Mouse (Mus musculus): ENCODE results near the gene Zfhx3.

The Zfhx3 gene

GRCm38 (mm10) chr8:108440476-108440875 is 498.0 kb downstream of the Zfhx3 start:
- no peak for DNase-seq (ENCODE audit: low read depth, low spot score)

DNA sequence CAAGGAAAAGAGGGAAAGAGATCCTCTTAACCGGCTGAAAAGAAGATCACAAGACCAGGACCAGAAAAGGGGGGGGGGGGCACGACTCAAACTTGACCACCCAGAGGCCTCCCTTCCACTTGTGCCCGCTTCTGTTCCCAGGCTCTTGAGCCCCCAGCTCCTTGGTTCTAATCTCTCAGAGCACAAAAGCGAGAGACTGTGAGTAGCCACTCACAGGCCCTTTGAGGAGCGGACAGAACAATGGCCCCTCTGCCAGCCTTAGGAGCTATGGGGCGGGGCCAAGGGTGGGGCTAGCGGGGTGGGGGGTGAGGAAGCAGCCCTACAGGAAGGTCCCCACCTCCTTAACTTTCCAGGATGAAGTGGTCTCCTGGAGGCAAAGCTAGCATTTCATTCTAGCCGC is 508.4 kb downstream of the Zfhx3 start:
- no peak for DNase-seq (ENCODE audit: low read depth, low spot score)

GRCm38 (mm10) chr8:108454561-108455311 is 512.3 kb downstream of the Zfhx3 start:
- no peak for DNase-seq (ENCODE audit: low read depth, low spot score)

DNA sequence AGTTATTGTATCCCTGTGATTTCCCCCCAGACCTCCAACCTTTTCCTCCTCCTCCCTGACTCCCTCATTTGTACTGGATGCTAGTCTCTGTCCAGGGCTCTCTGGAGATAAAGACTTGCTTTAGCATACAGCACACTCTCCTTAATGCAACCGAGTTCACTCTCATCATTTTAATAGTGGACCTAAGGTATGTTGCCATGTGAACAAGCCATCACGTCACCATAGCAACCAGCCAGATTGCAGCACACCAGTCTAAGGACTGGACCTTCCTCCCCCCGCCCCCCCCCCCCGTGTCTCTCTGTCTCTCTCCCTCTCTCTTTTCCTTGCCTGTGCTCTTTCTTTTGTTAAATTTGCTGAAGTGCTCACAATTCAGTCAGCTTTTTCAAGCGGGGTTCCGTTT is 524.2 kb downstream of the Zfhx3 start:
- no peak for DNase-seq (ENCODE audit: low read depth, low spot score)

DNA sequence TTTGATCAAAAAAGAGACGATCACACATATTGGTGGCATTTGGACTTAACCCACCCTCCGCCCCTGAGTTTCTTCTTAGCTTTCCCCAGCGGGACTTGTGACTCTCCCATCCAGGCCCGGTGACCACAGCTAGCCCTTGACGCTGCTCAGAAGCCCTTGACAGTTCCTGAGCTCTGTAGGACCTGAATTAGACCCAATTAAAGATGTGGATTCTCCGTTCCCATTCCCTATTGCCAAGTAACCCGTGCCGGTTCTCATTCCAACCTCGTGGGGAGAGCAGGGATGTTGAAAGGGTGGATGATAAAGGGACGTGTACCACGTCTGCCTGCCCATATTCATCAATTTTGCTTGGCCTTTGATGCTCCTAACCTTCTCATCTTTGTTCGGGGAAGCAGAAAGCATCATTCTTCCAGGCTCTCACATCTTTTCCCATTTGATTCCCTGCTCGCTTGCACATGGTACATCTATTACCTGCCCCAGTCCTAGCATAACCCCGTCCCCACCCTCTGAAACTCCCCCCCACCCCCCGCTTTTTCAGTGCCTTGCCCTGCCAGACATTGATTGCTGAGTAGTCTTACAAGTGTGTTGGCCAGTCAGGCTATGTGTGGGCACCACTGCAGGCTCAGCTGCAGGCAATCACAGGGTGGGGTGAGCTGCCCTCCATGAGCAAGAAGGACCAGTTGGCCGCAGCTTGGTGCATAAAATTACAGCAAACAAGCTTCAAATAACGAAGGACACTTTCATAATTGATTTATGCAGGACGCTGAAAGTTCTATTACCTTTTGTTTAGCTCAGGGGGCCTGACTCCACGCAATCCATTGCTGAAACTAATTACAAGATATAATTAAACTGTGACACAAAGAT is 525.0 kb downstream of the Zfhx3 start:
- DNase-seq (ENCODE audit: low read depth, low spot score): no peak

DNA sequence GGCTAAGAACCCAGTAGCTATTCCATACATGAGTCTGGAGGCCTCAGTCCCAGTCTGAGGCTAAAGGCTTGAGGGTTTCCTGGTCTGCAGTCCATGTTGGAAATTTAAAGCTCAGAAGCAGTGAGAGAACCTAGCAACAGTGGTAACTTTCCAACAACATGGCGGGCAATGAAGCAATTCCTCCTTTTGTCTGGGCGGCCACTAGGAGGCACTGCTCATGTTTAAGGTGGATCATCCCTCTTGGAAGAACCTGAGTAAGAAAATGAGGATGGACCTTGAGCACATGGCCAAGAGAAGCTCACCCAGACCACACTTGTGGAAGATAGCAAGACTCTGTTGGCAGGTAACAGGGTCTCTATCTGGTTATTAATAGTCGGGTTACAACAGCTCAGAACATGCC is 527.8 kb downstream of the Zfhx3 start:
- no peak for DNase-seq (ENCODE audit: low read depth, low spot score)

DNA sequence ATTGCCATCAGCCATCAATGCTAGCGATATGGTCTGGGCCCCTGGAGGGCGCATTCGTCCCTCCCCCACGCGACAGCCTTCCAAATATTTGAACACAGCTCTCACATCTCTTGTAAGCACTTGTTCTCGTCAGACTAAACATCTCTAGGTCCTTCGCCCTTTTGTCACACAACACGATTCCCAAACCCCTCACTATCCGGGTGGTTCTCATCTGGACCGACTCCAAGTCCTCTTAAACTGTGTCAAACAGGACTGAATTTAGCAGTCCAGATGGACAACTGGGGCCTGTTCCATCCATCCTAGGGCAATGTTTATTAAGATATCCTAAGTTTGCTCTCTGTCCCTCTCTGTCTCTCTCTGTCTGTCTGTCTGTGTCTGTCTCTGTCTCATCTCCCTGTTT is 532.1 kb downstream of the Zfhx3 start:
- no peak for DNase-seq (ENCODE audit: low read depth, low spot score)

DNA sequence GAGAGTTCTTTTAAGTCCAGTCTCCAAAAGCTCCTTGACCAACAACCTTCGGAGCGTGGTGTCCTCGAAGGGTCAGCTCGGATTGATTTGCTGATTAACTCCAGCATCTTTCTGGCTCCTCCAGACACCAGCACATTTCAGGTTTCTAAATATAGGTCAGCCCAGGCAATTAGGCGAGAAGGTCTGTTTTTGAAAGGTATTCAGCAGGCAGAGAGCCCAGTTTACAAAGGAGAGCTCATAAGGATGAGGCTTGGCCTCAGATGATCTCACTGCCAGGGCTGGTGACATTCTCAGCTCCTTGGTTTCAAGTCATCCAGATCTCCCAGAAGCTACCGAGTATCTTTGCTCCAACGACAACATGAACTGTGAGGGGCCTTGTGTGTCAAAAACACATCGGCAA is 535.7 kb downstream of the Zfhx3 start:
- no peak for DNase-seq (ENCODE audit: low read depth, low spot score)

- DNase-seq (ENCODE audit: low read depth, low spot score): no peak
These were observed 537.7 kb downstream of the Zfhx3 start for GRCm38 (mm10) chr8:108480141-108480540.

DNA sequence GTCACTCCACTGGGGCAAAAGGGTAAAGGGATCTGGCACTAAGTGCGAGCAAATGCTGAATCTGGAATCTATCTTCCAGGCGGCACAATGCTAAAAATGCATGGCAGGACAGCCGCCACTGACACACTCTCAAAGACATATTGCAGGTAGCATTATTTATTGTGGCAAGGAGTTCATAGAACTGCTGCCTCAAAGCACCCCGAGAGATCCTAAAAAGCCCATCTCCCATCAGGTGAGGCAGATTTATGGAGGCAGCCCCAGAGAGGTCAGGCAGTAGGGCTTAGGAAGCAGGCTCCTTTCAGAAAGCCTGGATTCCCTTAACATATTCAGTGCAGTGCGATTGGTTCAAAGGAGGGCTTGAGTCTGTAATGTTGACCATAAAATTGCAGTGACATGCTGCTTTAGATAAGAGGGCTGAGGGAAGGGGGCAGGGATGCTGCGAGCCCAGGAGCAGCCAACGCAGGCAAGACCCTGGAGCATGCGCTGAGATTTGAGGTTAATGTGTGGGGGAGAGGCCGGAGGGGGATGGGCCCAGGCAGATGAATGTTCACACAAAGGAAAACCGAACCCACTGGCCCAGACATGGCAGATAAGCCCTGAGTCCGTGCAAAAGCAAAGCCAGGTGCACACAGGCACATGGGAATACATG is 538.8 kb downstream of the Zfhx3 start:
- no peak for DNase-seq (ENCODE audit: low read depth, low spot score)

DNA sequence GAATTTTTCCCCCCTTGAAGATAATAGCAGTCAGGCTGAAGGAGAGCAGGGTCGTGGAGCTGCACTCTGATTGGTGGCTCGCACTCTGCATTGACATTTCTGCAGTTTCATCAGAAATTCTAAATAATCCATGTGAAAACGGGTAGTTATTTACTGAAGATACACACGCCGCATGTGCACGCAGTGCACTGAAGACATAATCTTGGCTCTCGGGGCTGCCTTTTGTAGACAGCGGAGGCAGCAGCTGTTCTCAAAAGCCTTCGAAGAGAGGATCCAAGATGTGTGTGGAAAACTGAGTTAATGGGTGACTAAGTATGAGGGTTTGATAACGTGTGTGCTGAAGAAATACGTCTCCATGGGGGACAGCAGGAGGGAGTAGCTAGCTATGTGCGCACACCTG is 553.7 kb downstream of the Zfhx3 start:
- DNase-seq (ENCODE audit: low read depth, low spot score): no peak

DNA sequence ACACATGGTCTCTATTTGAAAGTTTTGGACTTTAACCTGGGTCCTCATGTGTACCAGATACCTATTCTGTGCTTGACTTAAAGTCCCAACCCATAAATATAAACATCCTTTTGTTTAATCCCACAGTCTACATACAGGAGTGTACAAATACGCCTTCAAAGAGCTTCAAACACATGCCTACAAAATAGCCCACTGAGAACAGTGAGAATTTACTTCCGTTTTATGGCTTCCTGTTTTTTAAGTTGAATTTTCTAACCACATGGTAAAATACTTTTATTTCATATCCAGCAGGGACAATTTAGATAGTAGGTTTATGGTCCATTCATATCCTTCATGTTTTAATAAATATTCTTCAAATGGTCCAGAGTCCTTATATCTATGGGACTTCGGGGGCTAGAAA is 564.3 kb downstream of the Zfhx3 start:
- no peak for DNase-seq (ENCODE audit: low read depth, low spot score)

- DNase-seq (ENCODE audit: low read depth, low spot score): no peak
These were observed 565.3 kb downstream of the Zfhx3 start for GRCm38 (mm10) chr8:108507769-108508168.

DNA sequence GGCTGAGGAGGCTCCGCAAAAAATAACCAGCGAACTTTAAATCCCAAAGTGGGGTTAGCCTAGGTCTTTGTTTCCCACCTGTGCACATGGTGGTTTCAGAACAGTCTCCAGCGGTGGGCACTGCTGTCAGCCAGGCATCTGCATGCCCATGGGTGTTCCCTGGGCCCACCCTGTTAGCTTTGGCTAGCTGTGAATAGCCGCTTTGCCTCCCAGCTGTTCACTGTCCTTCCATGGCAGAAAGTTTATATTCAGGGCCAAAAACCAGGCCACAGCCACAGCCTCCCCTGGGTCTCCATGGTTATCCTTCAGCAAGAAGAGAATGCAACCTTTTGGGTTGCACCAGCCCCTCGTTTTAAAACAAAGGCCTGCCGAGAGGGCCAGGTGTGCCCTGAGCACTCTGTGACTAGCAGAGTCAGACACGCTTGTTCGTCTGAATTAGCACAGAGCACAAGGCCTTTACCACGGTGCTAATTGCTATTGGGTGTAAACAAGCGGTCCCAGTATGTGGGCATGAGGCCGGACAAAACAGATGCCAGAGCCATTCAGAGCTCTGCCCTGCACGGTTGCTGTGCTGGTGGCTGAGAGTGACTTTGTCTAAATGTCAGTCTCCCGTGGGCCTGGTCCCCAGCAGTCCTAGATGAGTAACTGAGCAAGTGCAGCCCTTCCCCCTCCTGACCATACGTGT is 568.3 kb downstream of the Zfhx3 start:
- no peak for DNase-seq (ENCODE audit: low read depth, low spot score)

DNA sequence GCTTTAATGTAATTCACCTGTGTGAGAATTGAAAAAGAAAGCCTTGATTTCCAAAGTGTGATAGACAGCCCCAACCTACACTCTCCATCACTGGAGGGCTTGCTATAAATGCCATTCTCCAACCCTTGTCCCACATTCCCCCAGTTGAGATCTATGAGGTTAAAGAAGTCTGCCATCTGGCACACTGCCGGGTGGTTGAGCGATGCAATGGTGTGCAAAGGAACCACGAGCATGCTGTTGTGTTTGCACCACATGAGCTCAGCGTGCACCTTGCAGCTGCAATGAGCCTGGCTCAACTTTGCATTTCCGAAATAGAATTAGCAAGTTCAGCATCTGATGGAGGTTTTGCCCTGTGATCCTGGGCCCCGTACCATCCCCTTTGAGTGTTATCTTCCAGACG is 575.7 kb downstream of the Zfhx3 start:
- no peak for DNase-seq (ENCODE audit: low read depth, low spot score)

DNA sequence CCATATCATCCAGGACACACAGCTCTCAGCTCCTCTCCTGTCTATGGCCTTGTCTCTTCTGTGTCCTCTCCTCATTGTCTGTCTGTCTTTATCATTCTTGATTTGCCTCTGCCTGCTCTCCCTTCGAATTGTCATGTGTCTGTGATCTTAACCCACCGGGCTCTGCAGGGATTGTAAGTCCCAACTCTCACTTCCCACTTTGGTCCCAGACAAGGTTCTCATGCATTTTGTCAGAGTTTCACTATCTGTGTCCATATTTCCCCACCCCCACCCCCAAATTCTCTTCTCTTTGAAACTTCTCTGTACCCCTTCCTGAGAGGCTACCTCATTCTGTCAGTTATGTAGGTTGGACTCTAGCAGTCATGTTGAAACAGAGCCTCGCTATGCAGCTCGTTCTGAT is 579.6 kb downstream of the Zfhx3 start:
- no peak for DNase-seq (ENCODE audit: low read depth, low spot score)

DNA sequence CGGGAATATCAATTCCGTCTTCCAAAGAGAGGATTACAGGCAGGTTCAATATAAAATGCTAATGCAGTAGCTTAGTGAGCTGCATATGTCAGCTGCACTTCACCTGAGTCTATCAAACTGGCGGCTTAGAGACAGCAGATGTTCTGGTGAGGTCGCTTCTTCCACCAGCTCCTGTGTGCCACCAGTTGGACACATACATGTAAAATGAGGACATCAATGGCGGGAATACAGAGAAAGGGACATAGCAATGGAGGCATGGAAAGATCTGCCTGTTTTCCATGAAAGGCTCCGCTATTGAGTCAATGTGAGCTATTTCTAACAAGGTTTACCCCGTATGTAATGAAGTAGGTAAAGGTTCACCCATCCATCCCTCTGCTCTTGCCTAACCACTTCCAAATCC is 587.0 kb downstream of the Zfhx3 start:
- no peak for DNase-seq (ENCODE audit: low read depth, low spot score)

DNA sequence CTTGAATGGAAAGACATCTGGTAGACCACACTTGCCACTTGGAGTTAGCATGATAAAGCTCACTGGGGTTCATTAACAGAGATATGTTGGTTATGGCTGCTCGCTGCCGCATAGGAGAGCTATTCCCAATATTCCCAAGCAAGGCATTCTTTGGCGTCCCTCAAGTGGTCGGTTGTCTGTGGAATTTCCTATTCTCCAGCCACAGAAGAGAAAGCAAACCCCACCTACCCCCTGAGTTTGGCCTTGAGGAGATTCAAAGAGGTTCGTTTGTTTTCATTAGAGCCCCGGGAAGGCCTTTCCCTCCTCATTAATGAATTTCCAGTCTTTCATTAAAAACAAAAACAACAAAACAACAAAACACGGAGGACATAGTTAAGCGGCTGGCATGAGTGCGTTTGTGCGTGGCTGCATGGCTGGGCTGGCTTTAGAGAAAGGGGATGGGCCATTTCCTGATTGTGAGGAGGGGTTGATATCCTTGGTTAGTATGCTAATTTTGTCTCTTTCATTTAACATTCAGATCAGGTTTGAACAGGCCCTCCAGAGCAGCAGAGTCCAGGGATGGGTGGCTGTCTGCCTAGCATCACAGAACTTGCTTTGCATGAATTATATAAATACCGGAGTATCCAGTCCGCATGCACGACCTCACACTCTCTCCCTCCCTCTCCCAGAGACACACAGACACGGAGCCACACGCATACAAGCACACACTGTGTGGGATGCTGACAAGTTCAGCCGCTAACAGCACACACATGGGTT is 592.9 kb downstream of the Zfhx3 start:
- DNase-seq (ENCODE audit: low read depth, low spot score): no peak

DNA sequence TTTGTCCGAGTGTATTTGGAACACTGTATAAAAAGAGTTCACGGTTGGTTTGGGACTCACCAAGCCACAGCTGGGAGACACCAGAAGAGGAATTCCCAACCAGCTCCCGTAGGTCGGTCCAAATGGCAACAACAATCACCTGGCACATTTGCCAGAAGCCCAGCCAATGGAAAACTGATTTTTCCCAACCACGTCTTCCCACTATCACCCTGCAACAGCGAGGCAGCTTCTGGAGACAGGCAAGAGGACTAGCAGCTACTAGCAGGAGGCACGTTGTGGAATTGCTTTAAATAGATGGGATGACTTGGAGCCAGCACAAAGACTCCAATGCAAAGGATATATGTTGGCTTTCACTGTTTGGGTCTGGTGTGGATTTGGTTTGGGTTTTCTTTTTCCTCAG is 593.7 kb downstream of the Zfhx3 start:
- DNase-seq (ENCODE audit: low read depth, low spot score): no peak

- DNase-seq (ENCODE audit: low read depth, low spot score): no peak
These were observed 594.5 kb downstream of the Zfhx3 start for GRCm38 (mm10) chr8:108536911-108537351.

Measured in retina, adult 2 months (tissue).